Mouse (Mus musculus) CD4-positive, CD25-positive, alpha-beta regulatory T cell, adult 4 months (primary cell): ENCODE results near the gene Olfr1361. TPM values are rescaled to one million over a fixed set of nuclear protein-coding genes. Genes with fewer than 3 reads are reported as not detected.

Experiments used
- ATAC-seq: one replicate; pipeline ENCODE4 v1.8.0; 2017
- polyA plus RNA-seq, 2 experiments: library from polyadenylated mRNA; unstranded; fragments of 100-300 nt; shearing (Covaris generic); gene quantifications; one replicate each; pipeline ENCODE4 v1.2.1; 2017

Olfr1361 gene
- polyA plus RNA-seq, result not detected

DNA sequence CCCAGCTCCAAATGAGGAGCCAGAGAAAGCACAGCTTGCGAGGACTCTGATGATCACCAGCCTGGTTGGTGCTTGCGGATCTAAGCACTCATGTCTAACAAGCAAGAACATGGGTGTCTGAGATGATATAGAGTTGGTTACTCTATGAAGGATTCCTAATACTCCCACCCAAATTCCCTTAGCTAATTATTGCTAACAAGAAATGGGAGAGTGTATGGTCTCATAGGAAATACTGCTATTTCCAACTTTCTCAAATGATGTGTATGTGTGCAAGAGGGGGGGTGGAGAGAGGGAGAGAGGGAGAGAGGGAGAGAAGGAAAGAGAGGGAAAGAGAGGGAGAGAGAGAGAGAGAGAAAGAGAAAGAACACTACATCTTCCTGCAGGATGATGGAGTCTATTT is at the start of gene Olfr1361:
Olfr1361 (minus strand) TSS at position 101 of the 400 bp plus-strand sequence.
- ATAC-seq, result no peak

DNA sequence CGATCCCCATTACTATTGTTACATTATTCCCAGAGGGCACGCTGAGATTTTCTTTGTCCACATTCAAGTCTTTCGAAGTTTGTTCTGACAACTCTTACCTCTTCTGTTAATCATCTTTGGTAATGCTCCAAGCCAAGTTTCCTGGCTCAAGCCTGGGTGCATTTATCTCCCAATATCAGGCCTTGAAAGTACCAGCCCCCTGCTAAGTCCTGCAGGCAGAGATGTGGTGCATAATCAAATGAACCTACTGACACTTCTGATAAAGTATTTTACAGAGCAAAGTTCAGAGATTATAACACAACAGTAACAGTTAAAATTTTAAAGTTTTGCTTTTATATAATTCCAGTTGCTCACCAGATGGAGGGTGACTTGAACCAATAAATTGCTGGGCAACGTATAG is 48.5 kb upstream of the Olfr1361 start:
- ATAC-seq, result no peak

DNA sequence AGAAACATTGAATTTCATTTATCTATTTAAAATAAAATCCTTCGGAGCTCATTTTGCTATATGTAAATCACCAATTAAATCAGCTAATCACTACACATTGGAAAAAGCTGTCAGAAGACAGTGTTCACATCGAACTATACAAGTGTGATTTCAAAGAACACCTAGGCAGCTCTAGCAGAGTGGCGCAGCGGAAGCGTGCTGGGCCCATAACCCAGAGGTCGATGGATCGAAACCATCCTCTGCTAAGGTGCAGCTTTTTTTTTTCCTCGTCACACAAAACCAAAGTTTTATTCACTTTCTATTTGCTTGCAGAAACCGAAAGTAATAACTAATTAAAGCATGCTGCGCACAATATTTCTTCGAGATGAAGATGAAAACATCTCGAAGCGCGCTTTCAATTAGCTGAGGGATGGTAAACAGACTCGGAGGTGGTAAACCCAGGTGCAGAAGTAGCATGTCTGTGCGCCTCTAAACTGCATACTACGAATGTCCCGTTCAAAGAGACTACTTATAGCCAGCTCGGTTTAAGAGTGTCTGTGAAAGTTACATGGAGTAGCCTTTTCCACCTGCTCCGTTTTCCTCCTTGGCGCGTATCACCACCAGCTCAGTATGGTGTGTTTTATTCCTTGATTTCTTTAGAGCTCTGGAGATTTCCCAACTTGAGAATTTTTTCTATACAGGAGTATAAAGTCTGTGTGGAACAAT is 47.8 kb upstream of the Olfr1361 start:
- ATAC-seq, result peak; percentile 71

DNA sequence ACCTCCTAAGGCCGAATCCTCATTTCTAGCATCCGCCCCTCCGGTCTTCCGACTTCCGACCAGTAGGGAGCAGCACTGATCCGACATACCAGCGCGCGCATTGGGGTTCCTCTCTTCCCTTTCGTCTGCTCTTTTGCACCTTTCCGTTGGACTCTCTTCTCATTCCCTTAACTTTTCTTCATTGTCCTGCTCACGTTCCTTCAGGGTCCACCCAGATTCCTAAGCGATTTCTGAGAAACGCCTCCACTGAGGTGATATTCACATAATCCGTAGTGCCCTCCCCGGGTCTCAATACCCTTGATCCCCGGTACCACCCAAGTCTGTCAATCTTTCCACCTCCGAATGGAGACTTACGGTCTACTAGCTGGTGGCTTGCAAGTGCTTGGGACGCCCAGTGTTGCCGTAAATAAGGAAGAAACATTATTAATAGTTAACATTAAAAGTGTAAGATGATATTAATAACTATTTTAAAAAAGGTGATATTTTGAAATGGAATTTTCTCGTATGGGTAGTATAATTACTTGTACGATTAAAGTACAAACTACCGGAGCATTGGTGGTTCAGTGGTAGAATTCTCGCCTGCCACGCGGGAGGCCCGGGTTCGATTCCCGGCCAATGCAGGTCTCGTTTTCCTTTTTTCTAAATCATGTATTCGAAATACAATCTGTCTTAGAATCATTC is 47.0 kb upstream of the Olfr1361 start:
- peak; percentile 75 for ATAC-seq

DNA sequence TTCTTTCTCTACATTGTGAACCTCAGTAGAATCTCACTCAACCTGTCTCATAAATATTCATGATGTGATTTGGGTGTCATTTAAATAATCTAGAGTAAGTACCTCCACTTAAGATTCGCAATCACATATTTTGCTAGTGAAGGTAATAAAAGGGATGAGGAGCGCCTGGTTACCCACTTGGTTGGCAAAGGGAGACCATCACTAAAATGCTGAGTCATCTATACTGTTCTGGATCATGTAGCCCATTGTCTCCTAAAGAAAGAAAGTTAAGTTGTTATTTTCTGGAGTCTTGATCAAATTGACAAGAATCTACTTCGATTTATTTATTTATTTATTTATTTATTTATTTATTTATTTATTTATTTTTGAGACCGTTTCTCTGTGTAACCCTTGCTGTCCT is 43.5 kb upstream of the Olfr1361 start:
- ATAC-seq, result no peak

DNA sequence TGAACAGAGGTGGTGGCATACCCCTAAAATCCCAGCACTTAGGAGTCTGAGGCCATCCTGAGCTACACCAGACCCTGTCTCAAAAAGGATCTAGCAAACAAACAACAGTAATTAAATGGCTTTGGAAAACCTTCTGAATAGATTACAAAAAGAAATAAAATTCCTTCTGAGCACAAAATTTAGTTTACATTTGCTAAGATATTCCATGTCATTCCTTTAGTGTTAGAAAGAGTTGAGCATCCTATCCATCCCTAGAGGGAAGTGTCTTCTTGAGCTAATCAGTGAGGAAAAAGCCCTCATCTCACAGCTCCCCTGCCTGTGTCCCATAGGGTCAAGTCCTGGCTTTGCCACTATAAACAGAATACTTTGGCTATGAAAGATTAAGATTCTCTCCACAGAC is 34.6 kb upstream of the Olfr1361 start, which contains the start of gene Olfr1359:
Olfr1359 (plus strand) TSS at position 301 of the 400 bp plus-strand sequence.
- no peak for ATAC-seq

DNA sequence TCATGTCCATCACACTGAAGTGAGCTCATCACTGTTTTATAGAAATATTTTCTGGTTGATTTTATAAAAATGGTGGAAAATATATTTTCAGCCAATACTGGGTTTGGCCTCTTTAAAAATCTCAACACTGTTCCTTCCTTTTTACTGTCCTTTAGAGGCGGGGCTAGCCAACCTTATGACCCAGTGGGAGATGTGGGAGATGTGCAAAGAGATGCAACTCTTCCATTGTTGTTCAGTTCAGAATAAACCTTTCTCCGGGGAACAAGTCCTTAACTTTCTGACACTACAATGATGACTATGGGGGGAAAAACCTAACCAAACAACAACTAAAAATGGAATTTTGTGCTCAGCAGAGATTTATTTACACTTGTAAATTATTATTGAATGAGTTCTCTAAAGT is 14.1 kb upstream of the Olfr1361 start, which contains the start of gene Olfr1360:
Olfr1360 (minus strand) TSS at position 101 of the 400 bp plus-strand sequence.
- no peak for ATAC-seq

DNA sequence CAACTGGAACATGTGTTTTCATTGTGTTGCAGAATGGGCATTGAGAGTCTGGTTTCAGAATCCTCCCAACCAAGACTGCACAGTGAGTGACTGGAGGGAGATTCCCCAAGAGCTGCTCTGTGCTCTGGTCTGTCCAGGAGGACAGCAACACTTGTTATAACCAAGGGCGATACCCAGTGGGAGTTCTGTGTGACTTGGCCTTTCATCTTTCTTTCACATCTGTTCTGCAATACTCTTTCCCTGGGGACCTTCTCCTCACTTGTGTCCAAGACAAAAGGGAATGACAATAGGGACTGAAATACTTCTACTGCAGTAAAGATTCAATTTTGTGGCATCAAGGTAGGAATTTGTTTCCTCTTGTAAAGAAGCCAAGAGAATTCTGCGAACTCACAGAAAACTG is 20.8 kb downstream of the Olfr1361 start, which contains the start of gene Olfr11:
Olfr11 (minus strand) TSS at position 101 of the 400 bp plus-strand sequence.
- no peak for ATAC-seq

DNA sequence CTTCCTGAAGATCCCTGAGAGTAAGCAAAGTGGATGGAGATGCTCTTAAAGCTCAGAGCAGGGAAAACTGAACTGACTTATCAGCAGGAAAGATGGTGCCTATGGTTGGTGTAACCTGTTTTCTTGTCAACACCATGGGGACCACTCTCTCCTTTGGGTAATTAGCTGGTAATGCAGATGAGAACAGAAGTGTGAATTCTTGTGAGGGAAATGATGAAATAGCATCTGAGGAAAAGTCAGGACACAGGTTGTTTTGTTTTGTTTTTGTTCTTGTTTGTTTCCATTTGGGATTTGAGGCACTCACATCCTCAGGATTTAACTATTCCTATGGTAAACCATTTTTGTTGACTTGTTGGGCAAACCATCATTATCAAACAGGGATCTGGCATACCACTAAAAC is 49.3 kb downstream of the Olfr1361 start, which contains the start of gene Olfr1362:
Olfr1362 (minus strand) TSS at position 101 of the 400 bp plus-strand sequence.
- ATAC-seq, result no peak

Other genes with a start within 250 kb of the Olfr1361 start
- gene Pgbd1, start 222.3 kb downstream of the Olfr1361 start, polyA plus RNA-seq, result 1 to 10 TPM; 1.3 to 1.7 TPM
- 10 to 100 TPM; 78.3 to 80.7 TPM for gene Zscan26, start 209.7 kb downstream of the Olfr1361 start, polyA plus RNA-seq
- gene Nkapl, start 194.9 kb downstream of the Olfr1361 start, polyA plus RNA-seq, result under 1 TPM in 1 of 2 experiments, not detected in 1; 0.36 TPM
- gene Zkscan4, start 184.5 kb downstream of the Olfr1361 start, polyA plus RNA-seq, result not detected
- not detected for gene Gm10065, start 183.9 kb downstream of the Olfr1361 start, polyA plus RNA-seq
- gene AK157302, start 168.2 kb downstream of the Olfr1361 start, polyA plus RNA-seq, result under 1 TPM; 0.51 to 0.95 TPM
- gene Gm11273, start 162.0 kb downstream of the Olfr1361 start, polyA plus RNA-seq, result 10 to 100 TPM in 1 of 2 experiments, not detected in 1; 29.3 TPM
- 1 to 10 TPM; 5.2 to 6.1 TPM for gene Zkscan8, start 132.3 kb downstream of the Olfr1361 start, polyA plus RNA-seq
- gene Olfr1366, start 120.6 kb downstream of the Olfr1361 start, polyA plus RNA-seq, result not detected
- gene Olfr1535, start 103.5 kb downstream of the Olfr1361 start, polyA plus RNA-seq, result under 1 TPM in 1 of 2 experiments, not detected in 1; 0.32 TPM
- gene Olfr1364, start 81.6 kb downstream of the Olfr1361 start, polyA plus RNA-seq, result not detected
- not detected for gene Olfr1362, start 49.4 kb downstream of the Olfr1361 start, polyA plus RNA-seq
- not detected for gene Olfr11, start 20.9 kb downstream of the Olfr1361 start, polyA plus RNA-seq
- not detected for gene Olfr1360, start 14.0 kb upstream of the Olfr1361 start, polyA plus RNA-seq
- gene Olfr1359, start 34.7 kb upstream of the Olfr1361 start, polyA plus RNA-seq, result not detected
- gene Hist1h2bl, start 52.8 kb upstream of the Olfr1361 start, polyA plus RNA-seq, result not detected
- gene Hist1h2ai, start 53.0 kb upstream of the Olfr1361 start, polyA plus RNA-seq, result 10 to 100 TPM in 1 of 2 experiments, not detected in 1; 41.5 TPM
- gene Hist1h3h, start 54.3 kb upstream of the Olfr1361 start, polyA plus RNA-seq, result 1 to 10 TPM; 2.1 to 2.5 TPM
- 1 to 10 TPM; 1.8 to 2.5 TPM for gene Hist1h2bm, start 58.7 kb upstream of the Olfr1361 start, polyA plus RNA-seq
- gene Hist1h4j, start 71.7 kb upstream of the Olfr1361 start, polyA plus RNA-seq, result not detected
- gene Hist1h4k, start 87.1 kb upstream of the Olfr1361 start, polyA plus RNA-seq, result 10 to 100 TPM in 1 of 2 experiments, 1 to 10 TPM in 1; 8.2 to 16.8 TPM
- gene Hist1h2ak, start 90.4 kb upstream of the Olfr1361 start, polyA plus RNA-seq, result 1 to 10 TPM in 1 of 2 experiments, not detected in 1; 2.1 TPM
- 1 to 10 TPM in 1 of 2 experiments, not detected in 1; 5.6 TPM for gene Hist1h2bn, start 90.7 kb upstream of the Olfr1361 start, polyA plus RNA-seq
- 1 to 10 TPM; 3.6 to 5.1 TPM for gene Hist1h1b, start 117.2 kb upstream of the Olfr1361 start, polyA plus RNA-seq
- gene Hist1h3i, start 120.0 kb upstream of the Olfr1361 start, polyA plus RNA-seq, result not detected
- 1 to 10 TPM in 1 of 2 experiments, not detected in 1; 8.0 TPM for gene Hist1h2an, start 123.8 kb upstream of the Olfr1361 start, polyA plus RNA-seq
- gene Hist1h2bp, start 124.1 kb upstream of the Olfr1361 start, polyA plus RNA-seq, result not detected
- 1 to 10 TPM; 4.9 to 6.4 TPM for gene Hist1h2bq, start 146.8 kb upstream of the Olfr1361 start, polyA plus RNA-seq
- not detected for gene Hist1h2ao, start 147.1 kb upstream of the Olfr1361 start, polyA plus RNA-seq
- gene Hist1h4m, start 148.4 kb upstream of the Olfr1361 start, polyA plus RNA-seq, result 10 to 100 TPM in 1 of 2 experiments, not detected in 1; 21.4 TPM
- 10 to 100 TPM in 1 of 2 experiments, not detected in 1; 12.8 TPM for gene Hist1h4n, start 168.8 kb upstream of the Olfr1361 start, polyA plus RNA-seq
- 100 to 1,000 TPM in 1 of 2 experiments, 10 to 100 TPM in 1; 94.5 to 115 TPM for gene Hist1h2ap, start 170.1 kb upstream of the Olfr1361 start, polyA plus RNA-seq
- 1 to 10 TPM; 4.7 to 6.5 TPM for gene Hist1h2br, start 170.4 kb upstream of the Olfr1361 start, polyA plus RNA-seq